8 mouse cellular contexts compared by ENCODE assay signal in genomic region chr17:46889450-46890084, GRCm38 (mm10). TPM values are rescaled to one million over a fixed set of nuclear protein-coding genes. Genes with fewer than 3 reads are reported as not detected.
A peak's percentile ranks its signal among the peaks of the same experiment; 100 is the strongest.
DNase-seq lines count a peak whose midpoint lies in the region; ATAC-seq and TF ChIP-seq lines count a peak whose summit lies in the region.

No protein-coding gene starts in this region.

- peak overlapping the region; percentile 66 for H3K4me2 ChIP-seq in forebrain, postnatal 0 days (ENCODE audit: low read depth)
- peak overlapping the region; percentile 86 for H3K4me2 ChIP-seq in lung, embryonic 15.5 days

- H3K9ac ChIP-seq in forebrain, postnatal 0 days, result peak overlapping the region; percentile 74
- H3K9ac ChIP-seq in lung, embryonic 15.5 days, result peak overlapping the region; percentile 64

- H3K27ac ChIP-seq in forebrain, postnatal 0 days (ENCODE audit: low read depth, low read length), result peak overlapping the region; percentile 94
- H3K27ac ChIP-seq in lung, embryonic 15.5 days, result peak overlapping the region; percentile 96
- peak overlapping the region; percentile 91 for H3K27ac ChIP-seq in olfactory bulb, adult 2 months (ENCODE audit: insufficient read depth, low read depth, low read length)

- TF ChIP-seq CTCF in G1E (IDR thresholded peaks at IDR 0.05; ENCODE audit: low read depth, low read length), result no peak
- TF ChIP-seq CTCF in forebrain, postnatal 0 days (IDR thresholded peaks at IDR 0.05; ENCODE audit: low read depth), result no peak
- TF ChIP-seq CTCF in olfactory bulb, adult 2 months (IDR thresholded peaks at IDR 0.05; ENCODE audit: insufficient read depth, low read depth, low read length), result no peak

- H3K4me3 ChIP-seq in G1E (ENCODE audit: low read depth, low read length), result peak overlapping the region; percentile 93
- H3K4me3 ChIP-seq in forebrain, postnatal 0 days (ENCODE audit: low read depth, low read length), result peak overlapping the region; percentile 88
- peak overlapping the region; percentile 91 for H3K4me3 ChIP-seq in lung, embryonic 15.5 days
- H3K4me3 ChIP-seq in olfactory bulb, adult 2 months (ENCODE audit: insufficient read depth, low read depth, low read length), result peak overlapping the region; percentile 83

- DNase-seq in G1E (ENCODE audit: low spot score), result peak; percentile 61
- peak; percentile 86 for DNase-seq in cerebellum, adult 8-10 months
- peak; percentile 73 for DNase-seq in forebrain, postnatal 0 days
- DNase-seq in heart, postnatal 36 days, result peak; percentile 80 to 84
- peak; percentile 79 for DNase-seq in layer of hippocampus, adult 9-11 months
- DNase-seq in thymus, adult 18-20 months, result peak; percentile 52 to 68

- no peak for ATAC-seq in G1E (ENCODE audit: extremely low read depth, insufficient number of reproducible peaks, low FRiP score, poor library complexity, severe bottlenecking)
- peak; percentile 34 for ATAC-seq in forebrain, postnatal 0 days
- peak; percentile 73 for ATAC-seq in lung, embryonic 15.5 days (ENCODE audit: borderline replicate concordance, extremely low read depth, low FRiP score, low TSS enrichment)

- H3K9me3 ChIP-seq in G1E (replicated peaks), result no peaks in the 10 kb centered on the region
- H3K9me3 ChIP-seq in forebrain, postnatal 0 days (ENCODE audit: low read length), result no peaks in the 10 kb centered on the region
- H3K9me3 ChIP-seq in lung, embryonic 15.5 days, result no peaks in the 10 kb centered on the region

- peak; percentile 70; the same call in 1 of the 2 replicates for TF ChIP-seq POLR2A in olfactory bulb, adult 2 months (IDR thresholded peaks at IDR 0.05; ENCODE audit: insufficient read depth, low read depth, low read length)

- H3K27me3 ChIP-seq in G1E (ENCODE audit: insufficient read depth, low read length), result no peaks in the 10 kb centered on the region
- no peaks in the 10 kb centered on the region for H3K27me3 ChIP-seq in forebrain, postnatal 0 days (ENCODE audit: insufficient read depth, low read length)
- H3K27me3 ChIP-seq in lung, embryonic 15.5 days, result no peaks in the 10 kb centered on the region

- H3K4me1 ChIP-seq in G1E (ENCODE audit: insufficient read depth, low read depth, low read length), result peaks cover 79% of the 10 kb centered on the region
- H3K4me1 ChIP-seq in forebrain, postnatal 0 days (ENCODE audit: insufficient read depth), result peaks cover 14% of the 10 kb centered on the region
- peaks cover 46% of the 10 kb centered on the region for H3K4me1 ChIP-seq in lung, embryonic 15.5 days
- H3K4me1 ChIP-seq in olfactory bulb, adult 2 months (ENCODE audit: control insufficient read depth, insufficient read depth, low read length), result peaks cover 22% of the 10 kb centered on the region

- intact Hi-C loops in heart, postnatal 36 days (cut with DNase I), result loop anchor here (1.0 to 5.0 kb wide), 3 partner anchors 33 to 107 kb away; partner anchors contain the start of gene Rpl7l1

- WGBS in forebrain, postnatal 0 days, result 2% methylated on average over 44 of the region's 44 CpGs
- under 1% methylated on average over 44 of the region's 44 CpGs for WGBS in lung, embryonic 15.5 days
- WGBS in olfactory bulb, adult 2 months, result under 1% methylated on average over 44 of the region's 44 CpGs

- peaks cover 32% of the 10 kb centered on the region for H3K36me3 ChIP-seq in G1E (replicated peaks)
- H3K36me3 ChIP-seq in forebrain, postnatal 0 days (ENCODE audit: insufficient read depth), result no peaks in the 10 kb centered on the region
- peaks cover 5% of the 10 kb centered on the region for H3K36me3 ChIP-seq in lung, embryonic 15.5 days

RNA-seq across cellular contexts. Expression of gene Tbcc, which starts 0.9 kb away (rescaled TPM):
- 7.5 and 10.1 TPM in 2 replicates for total RNA-seq in G1E (2014; fragmentation: Nextera tagmentation)
- 18.6 and 21.3 TPM in 2 replicates for total RNA-seq in G1E (2017)
- polyA plus RNA-seq in G1E (2012), result 20.0 and 27.5 TPM in 2 replicates
- total RNA-seq in forebrain, postnatal 0 days (2014; rRNA removed), result 46.2 and 63.4 TPM in 2 replicates
- polyA plus RNA-seq in forebrain, postnatal 0 days (2015; fragmentation: Nextera tagmentation; extraction: Ambion mirVana), result 52.2 and 53.0 TPM in 2 replicates
- 10 to 100 TPM; 15.9 to 16.6 TPM for total RNA-seq in heart, postnatal 36 days (2021)
- polyA plus RNA-seq in lung, embryonic 15.5 days (2015; fragmentation: Nextera tagmentation; extraction: Ambion mirVana), result 53.1 and 58.1 TPM in 2 replicates
- polyA plus RNA-seq in olfactory bulb, adult 2 months (2012; ENCODE audit: insufficient read depth, insufficient read length, low replicate concordance, missing spikeins), result not detected in 2 replicates

RNA-seq across cellular contexts. Expression of gene Prph2, which starts 20.7 kb away (rescaled TPM):
- total RNA-seq in G1E (2014; fragmentation: Nextera tagmentation) (not detected in 2 replicates), G1E (2017) (0.05 TPM in 1 of 2 replicates, not detected in the other)
- polyA plus RNA-seq in G1E (2012), result not detected in 2 replicates
- total RNA-seq in forebrain, postnatal 0 days (2014; rRNA removed), result 0.14 TPM in 1 of 2 replicates, not detected in the other
- not detected in 2 replicates for polyA plus RNA-seq in forebrain, postnatal 0 days (2015; fragmentation: Nextera tagmentation; extraction: Ambion mirVana)
- not detected for total RNA-seq in heart, postnatal 36 days (2021)
- not detected in 2 replicates for polyA plus RNA-seq in lung, embryonic 15.5 days (2015; fragmentation: Nextera tagmentation; extraction: Ambion mirVana)
- not detected in 2 replicates for polyA plus RNA-seq in olfactory bulb, adult 2 months (2012; ENCODE audit: insufficient read depth, insufficient read length, low replicate concordance, missing spikeins)

RNA-seq across cellular contexts. Expression of gene Bicral, which starts 31.3 kb away (rescaled TPM):
- total RNA-seq in G1E (2014; fragmentation: Nextera tagmentation) (34.4 and 41.2 TPM in 2 replicates), G1E (2017) (9.2 and 13.4 TPM in 2 replicates)
- polyA plus RNA-seq in G1E (2012), result 10.7 and 12.9 TPM in 2 replicates
- total RNA-seq in forebrain, postnatal 0 days (2014; rRNA removed), result 17.4 and 36.7 TPM in 2 replicates
- polyA plus RNA-seq in forebrain, postnatal 0 days (2015; fragmentation: Nextera tagmentation; extraction: Ambion mirVana), result 3.8 and 6.7 TPM in 2 replicates
- total RNA-seq in heart, postnatal 36 days (2021), result 10 to 100 TPM; 14.9 to 15.3 TPM
- polyA plus RNA-seq in lung, embryonic 15.5 days (2015; fragmentation: Nextera tagmentation; extraction: Ambion mirVana), result 3.5 and 4.0 TPM in 2 replicates
- not detected in 2 replicates for polyA plus RNA-seq in olfactory bulb, adult 2 months (2012; ENCODE audit: insufficient read depth, insufficient read length, low replicate concordance, missing spikeins)

Comparison
In these comparisons a context has a peak if more than half of its experiments do, and no peak if none do; other contexts are left out.
1. RNA of gene Tbcc, which starts 0.9 kb away (polyA plus RNA-seq): 53.1 to 58.1 TPM in lung, embryonic 15.5 days, 52.2 to 53.0 TPM in forebrain, postnatal 0 days and 20.0 to 27.5 TPM in G1E; not detected in olfactory bulb, adult 2 months; every median in the first group is over 10 times any median in the second.
2. Peak in every context shown above with its lines, with median percentiles within 50 percentile points of each other: DNase-seq, H3K4me3 ChIP-seq and H3K27ac ChIP-seq.